Mouse (Mus musculus): ENCODE data around the gene Wdr18.

The Wdr18 gene

GRCm38 (mm10) chr10:79947502-79947901 lies 12.4 kb upstream of the Wdr18 start:
- no peak for DNase-seq

GRCm38 (mm10) chr10:79949873-79950272 lies 10.1 kb upstream of the Wdr18 start:
- DNase-seq: no peak

- no peak for DNase-seq
These were observed 9.3 kb upstream of the Wdr18 start for GRCm38 (mm10) chr10:79950661-79951060.

GRCm38 (mm10) chr10:79953946-79954345 lies 6.0 kb upstream of the Wdr18 start:
- DNase-seq: peak; percentile 61 to 71

GRCm38 (mm10) chr10:79955691-79956090 lies 4.3 kb upstream of the Wdr18 start:
- no peak for DNase-seq

- DNase-seq: no peak
These were observed 3.3 kb upstream of the Wdr18 start for GRCm38 (mm10) chr10:79956643-79957154.

GRCm38 (mm10) chr10:79958140-79958816 lies 1.7 kb upstream of the Wdr18 start:
- DNase-seq: peak; percentile 87 to 92

GRCm38 (mm10) chr10:79959412-79959811 lies 540 bp upstream of the Wdr18 start:
- peak in 1 of 2 experiments; percentile 59 for DNase-seq

- DNase-seq: no peak
These were observed 831 bp downstream of the Wdr18 start for GRCm38 (mm10) chr10:79960671-79961294.

GRCm38 (mm10) chr10:79964727-79965126 lies 4.8 kb downstream of the Wdr18 start:
- DNase-seq: no peak

GRCm38 (mm10) chr10:79965325-79965724 lies 5.4 kb downstream of the Wdr18 start:
- DNase-seq: no peak

GRCm38 (mm10) chr10:79966886-79967400 lies 7.0 kb downstream of the Wdr18 start:
- DNase-seq: no peak

GRCm38 (mm10) chr10:79968181-79968580 lies 8.2 kb downstream of the Wdr18 start:
- DNase-seq: no peak

GRCm38 (mm10) chr10:79969124-79969568 lies 9.2 kb downstream of the Wdr18 start:
- DNase-seq: no peak

GRCm38 (mm10) chr10:79970415-79971182 lies 10.6 kb downstream of the Wdr18 start, which contains the start of gene Grin3b:
TSS of gene Grin3b (plus strand) at chr10:79970715.
- DNase-seq: no peak

GRCm38 (mm10) chr10:79971183-79971497 lies 11.2 kb downstream of the Wdr18 start:
- no peak for DNase-seq

- peak in 1 of 2 experiments; percentile 68 for DNase-seq
These were observed 12.9 kb downstream of the Wdr18 start for GRCm38 (mm10) chr10:79972831-79973230.

GRCm38 (mm10) chr10:79974087-79974486 lies 14.1 kb downstream of the Wdr18 start:
- no peak for DNase-seq

GRCm38 (mm10) chr10:79974668-79975067 lies 14.7 kb downstream of the Wdr18 start:
- no peak for DNase-seq

- DNase-seq: no peak
These were observed 16.2 kb downstream of the Wdr18 start for GRCm38 (mm10) chr10:79976071-79976721.

- no peak for DNase-seq
These were observed 16.8 kb downstream of the Wdr18 start for GRCm38 (mm10) chr10:79976722-79977107.

GRCm38 (mm10) chr10:79977324-79977723 lies 17.4 kb downstream of the Wdr18 start:
- DNase-seq: no peak

- no peak for DNase-seq
These were observed 18.1 kb downstream of the Wdr18 start for GRCm38 (mm10) chr10:79978061-79978460.
